Mouse (Mus musculus) kidney, adult 2 months (tissue): Measurements from ENCODE around the gene Klrb1c.

Experiments
- CTCF ChIP-seq: fragments of 200-500 bp; conservative IDR thresholded peaks from 2 replicates; pipeline ENCODE4 v1.5.1; 2011; ENCODE audit warnings: low read depth, mild to moderate bottlenecking, control low read depth, low read length, moderate library complexity, mixed read lengths; ENCODE audit not compliant: insufficient read depth, insufficient read length
- POLR2A ChIP-seq: fragments of 200-500 bp; IDR thresholded peaks from one replicate; pipeline ENCODE4 v1.6.1; 2011; ENCODE audit warnings: low read depth, low read length, control low read depth

GRCm38 (mm10) chr6:128737445-128737844, 51.6 kb downstream of the Klrb1c start:
- TF ChIP-seq POLR2A (no peak), CTCF (no peak)
